Mouse (Mus musculus): ENCODE measurements around the gene Cfap97d1. TPM values are rescaled to one million over a fixed set of nuclear protein-coding genes. Genes with fewer than 3 reads are reported as not detected.

The Cfap97d1 gene
- polyA plus RNA-seq, 1 experiment from 2014 or later, result not detected

GRCm38 (mm10) chr11:102031149-102031548, 47.1 kb downstream of the Cfap97d1 start:
- CTCF ChIA-PET, result interaction anchor here (1.1 to 1.7 kb wide), 3 partner anchors 9 to 45 kb away, joined by 3 to 4 read pairs (median 3); no protein-coding TSS in a partner anchor

GRCm38 (mm10) chr11:102033055-102033591, 49.0 kb downstream of the Cfap97d1 start:
- ATAC-seq, result no peak
- TF ChIP-seq CTCF (IDR thresholded peaks at IDR 0.05), result no peak
- in situ Hi-C loops (cut with MboI; ENCODE audit: low pct_unique_long_range_greater_than_20kb), result no loop called here
- DNase-seq (ENCODE audit: low read depth, low spot score), result no peak
- no peaks in the 10 kb centered on the region for H3K27me3 ChIP-seq
- ChIA-PET POLR2A (no interaction called here), CTCF (interaction anchor here (1.0 kb wide), 1 partner anchor 79 kb away, joined by 3 read pairs; no protein-coding TSS in a partner anchor)

More at GRCm38 (mm10) chr11:102031149-102031548, 47.1 kb downstream of the Cfap97d1 start:
- POLR2A ChIA-PET, result interaction anchor here (0.6 to 0.7 kb wide), 2 partner anchors 65 to 577 kb away, joined by 6 read pairs; no protein-coding TSS in a partner anchor
- no peak for DNase-seq (ENCODE audit: low read depth, low spot score)
- TF ChIP-seq CTCF (IDR thresholded peaks at IDR 0.05), result no peak
- H3K27me3 ChIP-seq, result no peaks in the 10 kb centered on the region
- ATAC-seq, result no peak
- in situ Hi-C loops (cut with MboI; ENCODE audit: low pct_unique_long_range_greater_than_20kb), result no loop called here

GRCm38 (mm10) chr11:102034887-102035286, 50.8 kb downstream of the Cfap97d1 start:
- ChIA-PET POLR2A (no interaction called here), CTCF (no interaction called here)
- TF ChIP-seq CTCF (IDR thresholded peaks at IDR 0.05), result no peak
- no peak for ATAC-seq
- no peak for DNase-seq (ENCODE audit: low read depth, low spot score)
- no peaks in the 10 kb centered on the region for H3K27me3 ChIP-seq
- in situ Hi-C loops (cut with MboI; ENCODE audit: low pct_unique_long_range_greater_than_20kb), result loop anchor here (5.0 kb wide), 1 partner anchor 38 kb away; no protein-coding TSS in a partner anchor

- no peak for TF ChIP-seq CTCF (IDR thresholded peaks at IDR 0.05)
- H3K27me3 ChIP-seq, result no peaks in the 10 kb centered on the region
- ATAC-seq (no peak), DNase-seq (ENCODE audit: low read depth, low spot score) (no peak)
- in situ Hi-C loops (cut with MboI; ENCODE audit: low pct_unique_long_range_greater_than_20kb), result loop anchor here (5.0 kb wide), 1 partner anchor 38 kb away; no protein-coding TSS in a partner anchor
- ChIA-PET POLR2A (no interaction called here), CTCF (no interaction called here)
Observed at GRCm38 (mm10) chr11:102035456-102035960, 51.4 kb downstream of the Cfap97d1 start.

- ChIA-PET POLR2A (no interaction called here), CTCF (no interaction called here)
- in situ Hi-C loops (cut with MboI; ENCODE audit: low pct_unique_long_range_greater_than_20kb), result loop anchor here (5.0 kb wide), 1 partner anchor 39 kb away; no protein-coding TSS in a partner anchor
- TF ChIP-seq CTCF (IDR thresholded peaks at IDR 0.05), result no peak
- ATAC-seq, result no peak
- DNase-seq (ENCODE audit: low read depth, low spot score), result no peak
- no peaks in the 10 kb centered on the region for H3K27me3 ChIP-seq
Observed at GRCm38 (mm10) chr11:102036336-102036735, 52.3 kb downstream of the Cfap97d1 start.

GRCm38 (mm10) chr11:102037789-102038188, 53.7 kb downstream of the Cfap97d1 start:
- ChIA-PET POLR2A (no interaction called here), CTCF (interaction anchor here (4.3 kb wide), 1 partner anchor 52 kb away, joined by 45 read pairs; the partner anchor contains the start of genes Cfap97d1 and Dusp3)
- in situ Hi-C loops (cut with MboI; ENCODE audit: low pct_unique_long_range_greater_than_20kb), result loop anchor here (5.0 kb wide), 1 partner anchor 40 kb away; no protein-coding TSS in a partner anchor
- TF ChIP-seq CTCF (IDR thresholded peaks at IDR 0.05), result no peak
- DNase-seq (ENCODE audit: low read depth, low spot score) (no peak), ATAC-seq (no peak)
- H3K27me3 ChIP-seq, result no peaks in the 10 kb centered on the region

- ATAC-seq (no peak), DNase-seq (ENCODE audit: low read depth, low spot score) (no peak)
- POLR2A ChIA-PET, result interaction anchor here (0.5 to 1.3 kb wide), 2 partner anchors 14 to 18 kb away, joined by 3 read pairs; no protein-coding TSS in a partner anchor
- no peaks in the 10 kb centered on the region for H3K27me3 ChIP-seq
- no peak for TF ChIP-seq CTCF (IDR thresholded peaks at IDR 0.05)
- in situ Hi-C loops (cut with MboI; ENCODE audit: low pct_unique_long_range_greater_than_20kb), result loop anchor here (5.0 kb wide), 1 partner anchor 42 kb away; no protein-coding TSS in a partner anchor
- CTCF ChIA-PET, result interaction anchor here (0.8 to 5.0 kb wide), 20 partner anchors 9 to 109 kb away, joined by 3 to 45 read pairs (median 4); partner anchors contain the start of genes Cfap97d1 and Dusp3
Observed at GRCm38 (mm10) chr11:102039487-102040137, 55.5 kb downstream of the Cfap97d1 start.

GRCm38 (mm10) chr11:102040138-102040524, 56.1 kb downstream of the Cfap97d1 start:
- no peak for ATAC-seq
- ChIA-PET POLR2A (interaction anchor here (0.5 to 1.3 kb wide), 2 partner anchors 14 to 19 kb away, joined by 3 read pairs; no protein-coding TSS in a partner anchor), CTCF (interaction anchor here (0.8 to 5.0 kb wide), 21 partner anchors 10 to 109 kb away, joined by 3 to 45 read pairs (median 5); partner anchors contain the start of genes Cfap97d1 and Dusp3)
- peak; percentile 66 for DNase-seq (ENCODE audit: low read depth, low spot score)
- in situ Hi-C loops (cut with MboI; ENCODE audit: low pct_unique_long_range_greater_than_20kb), result no loop called here
- TF ChIP-seq CTCF (IDR thresholded peaks at IDR 0.05), result peak; percentile 94
- H3K27me3 ChIP-seq, result no peaks in the 10 kb centered on the region

GRCm38 (mm10) chr11:102040646-102041045, 56.6 kb downstream of the Cfap97d1 start:
- TF ChIP-seq CTCF (IDR thresholded peaks at IDR 0.05), result no peak
- ChIA-PET POLR2A (interaction anchor here (0.6 to 1.3 kb wide), 2 partner anchors 13 to 51 kb away, joined by 3 read pairs; no protein-coding TSS in a partner anchor), CTCF (interaction anchor here (0.9 to 5.0 kb wide), 18 partner anchors 10 to 108 kb away, joined by 3 to 45 read pairs (median 5); partner anchors contain the start of genes Cfap97d1 and Dusp3)
- DNase-seq (ENCODE audit: low read depth, low spot score), result no peak
- in situ Hi-C loops (cut with MboI; ENCODE audit: low pct_unique_long_range_greater_than_20kb), result no loop called here
- ATAC-seq, result no peak
- H3K27me3 ChIP-seq, result no peaks in the 10 kb centered on the region

GRCm38 (mm10) chr11:102041350-102041949, 57.4 kb downstream of the Cfap97d1 start, which contains the start of gene Cd300lg:
Gene Cd300lg, plus strand, starts transcription at chr11:102041509.
- in situ Hi-C loops (cut with MboI; ENCODE audit: low pct_unique_long_range_greater_than_20kb), result no loop called here
- no peak for TF ChIP-seq CTCF (IDR thresholded peaks at IDR 0.05)
- CTCF ChIA-PET, result interaction anchor here (1.3 to 5.0 kb wide), 8 partner anchors 9 to 107 kb away, joined by 3 to 45 read pairs (median 6); partner anchors contain the start of genes Cfap97d1 and Dusp3
- DNase-seq (ENCODE audit: low read depth, low spot score), result no peak
- ATAC-seq, result no peak
- no peaks in the 10 kb centered on the region for H3K27me3 ChIP-seq
- POLR2A ChIA-PET, result interaction anchor here (0.6 kb wide), 1 partner anchor 50 kb away, joined by 3 read pairs; no protein-coding TSS in a partner anchor

Other genes with a start within 250 kb of the Cfap97d1 start
- gene Etv4, start 198.9 kb upstream of the Cfap97d1 start, polyA plus RNA-seq (2021), result 51.2 TPM
- 0.06 TPM for gene Meox1, start 89.9 kb upstream of the Cfap97d1 start, polyA plus RNA-seq (2021)
- gene Sost, start 17.3 kb upstream of the Cfap97d1 start, polyA plus RNA-seq (2021), result not detected
- gene Dusp3, start 2.7 kb downstream of the Cfap97d1 start, polyA plus RNA-seq (2021), result 95.7 TPM
- gene Mpp3, start 44.2 kb downstream of the Cfap97d1 start, polyA plus RNA-seq (2021), result 5.2 TPM
- not detected for gene Cd300lg, start 57.2 kb downstream of the Cfap97d1 start, polyA plus RNA-seq (2021)
- 16.9 TPM for gene Mpp2, start 104.2 kb downstream of the Cfap97d1 start, polyA plus RNA-seq (2021)
- not detected for gene Ppy, start 117.0 kb downstream of the Cfap97d1 start, polyA plus RNA-seq (2021)
- gene Pyy, start 123.6 kb downstream of the Cfap97d1 start, polyA plus RNA-seq (2021), result not detected
- gene Nags, start 161.2 kb downstream of the Cfap97d1 start, polyA plus RNA-seq (2021), result not detected
- 30.3 TPM for gene Tmem101, start 172.1 kb downstream of the Cfap97d1 start, polyA plus RNA-seq (2021)
- 45.0 TPM for gene Lsm12, start 201.0 kb downstream of the Cfap97d1 start, polyA plus RNA-seq (2021)
- gene G6pc3, start 205.3 kb downstream of the Cfap97d1 start, polyA plus RNA-seq (2021), result 110 TPM
- gene Hdac5, start 245.9 kb downstream of the Cfap97d1 start, polyA plus RNA-seq (2021), result 63.8 TPM

All from Patski (cell line).